Mouse (Mus musculus): ENCODE measurements around the gene Acsl3.

Acsl3 gene

DNA sequence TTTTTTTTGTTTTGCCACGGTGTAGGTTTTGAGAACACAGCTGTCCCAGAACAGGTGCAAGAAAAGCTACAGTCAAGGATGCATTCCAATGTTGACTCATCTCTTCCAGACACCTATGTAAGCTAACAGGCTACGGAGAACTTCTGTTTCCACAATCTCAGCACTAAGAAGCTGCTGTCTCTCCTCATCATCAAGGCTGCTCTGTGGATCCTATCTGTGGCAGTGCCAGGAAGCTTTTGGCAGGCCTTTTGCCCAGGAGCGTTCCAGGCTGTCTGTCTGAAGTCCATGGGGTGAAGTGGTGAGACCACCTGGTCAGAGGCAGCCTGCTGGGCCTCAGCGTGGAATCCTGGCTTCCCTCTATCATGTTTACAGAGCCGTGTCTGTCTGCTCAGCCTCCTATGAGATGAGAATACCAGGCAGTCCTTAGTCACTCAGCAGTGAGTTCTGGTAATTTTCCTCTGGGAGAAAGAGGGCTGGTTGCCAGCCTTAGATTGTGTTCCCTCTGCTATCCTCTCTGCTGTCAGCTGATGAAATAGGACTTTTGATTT is 87.7 kb downstream of the Acsl3 start:
- DNase-seq: peak; percentile 52 to 62

Data from cerebellum, postnatal 36 days (tissue).